Mouse (Mus musculus): ENCODE data around the gene Trp53. TPM values are rescaled to one million over a fixed set of nuclear protein-coding genes. Genes with fewer than 3 reads are reported as not detected.
"Not testable (repeated sequence)": the region's sequence is repeated elsewhere in the genome, so short reads cannot be mapped to it uniquely, and the experiment has no call there.

Gene Trp53
- polyA plus RNA-seq (2016; fragmentation: Nextera tagmentation; extraction: Ambion mirVana) = 120 and 124 TPM in 2 replicates

- H3K4me1 ChIP-seq = peaks cover 48% of the 10 kb centered on the region
- peak; percentile 64 for ATAC-seq (ENCODE audit: low FRiP score)
- 0% methylated on average over 13 of the region's 13 CpGs for WGBS
These were observed at the start of gene Trp53, which contains the start of gene Wrap53 for GRCm38 (mm10) chr11:69580091-69580514. Trp53 (plus strand) TSS chr11:69580359. Wrap53 (minus strand) TSS chr11:69580255.

DNA sequence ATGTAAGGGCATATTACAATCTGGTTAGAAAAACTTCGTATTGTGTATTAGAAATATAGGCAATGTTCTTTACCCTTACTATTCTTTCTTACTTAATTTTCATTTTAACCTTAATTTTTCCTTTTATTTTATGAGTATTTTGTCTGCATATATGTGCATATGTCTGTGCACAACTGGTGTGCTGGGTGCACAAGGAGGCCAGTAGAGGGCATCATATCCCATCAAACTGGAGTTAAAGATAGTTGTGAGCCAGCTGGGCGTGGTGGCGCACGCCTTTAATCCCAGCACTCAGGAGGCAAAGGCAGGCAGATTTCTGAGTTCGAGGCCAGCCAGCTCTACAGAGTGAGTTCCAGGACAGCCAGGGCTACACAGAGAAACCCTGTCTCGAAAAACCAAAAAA lies 49.4 kb upstream of the Trp53 start:
- WGBS = 93% methylated on average over 6 of the region's 6 CpGs
- not testable (repeated sequence) for H3K27me3 ChIP-seq; H3K4me3 ChIP-seq (replicated peaks); H3K36me3 ChIP-seq (replicated peaks); ATAC-seq (ENCODE audit: low FRiP score); H3K27ac ChIP-seq; H3K9ac ChIP-seq; H3K4me2 ChIP-seq; H3K9me3 ChIP-seq
- peaks cover 22% of the 10 kb centered on the region for H3K4me1 ChIP-seq

More at GRCm38 (mm10) chr11:69580091-69580514, at the start of gene Trp53, which contains the start of gene Wrap53:
- H3K27ac ChIP-seq = peak within 1 kb of the TSS; percentile 95
- H3K9ac ChIP-seq = peak within 1 kb of the TSS; percentile 90
- peaks cover 12% of the 10 kb centered on the region for H3K36me3 ChIP-seq (replicated peaks)
- peak within 1 kb of the TSS; percentile 79 for H3K4me3 ChIP-seq (replicated peaks)
- no peaks in the 10 kb centered on the region for H3K27me3 ChIP-seq
- H3K4me2 ChIP-seq = peak within 1 kb of the TSS; percentile 84
- no peaks in the 10 kb centered on the region for H3K9me3 ChIP-seq

DNA sequence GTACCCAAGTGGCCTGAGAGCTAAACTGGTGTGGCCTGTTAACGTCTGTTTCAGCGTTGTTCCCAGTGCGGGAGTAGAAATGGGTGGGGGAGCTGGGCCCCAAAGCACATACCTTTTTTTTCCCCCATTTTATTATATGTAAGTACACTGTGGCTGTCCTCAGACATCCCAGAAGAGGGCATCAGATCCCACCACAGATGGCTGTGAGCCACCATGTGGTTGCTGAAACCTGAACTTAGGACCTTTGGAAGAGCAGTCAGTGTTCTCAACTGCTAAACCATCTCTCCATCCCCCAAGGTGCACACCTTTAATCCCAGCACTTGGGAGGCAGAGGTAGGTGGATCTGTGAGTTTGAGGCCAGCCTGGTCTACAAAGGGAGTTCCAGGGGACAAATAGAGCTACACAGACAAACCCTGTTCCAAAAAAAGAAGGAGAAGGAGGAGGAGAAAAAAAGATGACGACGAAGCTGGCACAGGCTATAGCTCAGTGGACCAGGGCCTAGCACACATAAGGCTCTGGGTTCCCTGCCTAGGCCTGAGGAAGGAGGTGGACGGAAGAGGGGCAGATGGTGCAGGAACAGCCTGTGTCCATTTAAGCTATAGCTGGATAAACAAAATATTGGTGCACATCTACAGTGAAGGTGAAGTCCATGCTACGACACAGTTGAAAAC lies 47.5 kb upstream of the Trp53 start:
- peaks cover 5% of the 10 kb centered on the region for H3K4me1 ChIP-seq
- no peaks in the 10 kb centered on the region for H3K36me3 ChIP-seq (replicated peaks)
- ATAC-seq (ENCODE audit: low FRiP score) = no peak
- WGBS = 84% methylated on average over 7 of the region's 7 CpGs
- no peak overlapping the region for H3K9ac ChIP-seq
- no peak overlapping the region for H3K4me3 ChIP-seq (replicated peaks)
- no peaks in the 10 kb centered on the region for H3K9me3 ChIP-seq
- peaks cover 5% of the 10 kb centered on the region; the same call in 1 of the 2 replicates for H3K27me3 ChIP-seq
- no peak overlapping the region for H3K27ac ChIP-seq
- no peak overlapping the region for H3K4me2 ChIP-seq

GRCm38 (mm10) chr11:69534990-69535389 lies 45.2 kb upstream of the Trp53 start:
- H3K9ac ChIP-seq = no peak overlapping the region
- WGBS = 63% methylated on average over 1 of the region's 1 CpGs
- no peaks in the 10 kb centered on the region for H3K4me1 ChIP-seq
- H3K9me3 ChIP-seq = no peaks in the 10 kb centered on the region
- no peak overlapping the region for H3K4me3 ChIP-seq (replicated peaks)
- no peak for ATAC-seq (ENCODE audit: low FRiP score)
- no peak overlapping the region for H3K4me2 ChIP-seq
- H3K27ac ChIP-seq = no peak overlapping the region
- H3K27me3 ChIP-seq = no peaks in the 10 kb centered on the region
- no peaks in the 10 kb centered on the region for H3K36me3 ChIP-seq (replicated peaks)

- H3K4me3 ChIP-seq (replicated peaks) = no peak overlapping the region
- ATAC-seq (ENCODE audit: low FRiP score) = no peak
- peaks cover 21% of the 10 kb centered on the region for H3K4me1 ChIP-seq
- no peak overlapping the region for H3K27ac ChIP-seq
- H3K36me3 ChIP-seq (replicated peaks) = no peaks in the 10 kb centered on the region
- no peaks in the 10 kb centered on the region for H3K27me3 ChIP-seq
- no peak overlapping the region for H3K4me2 ChIP-seq
- H3K9ac ChIP-seq = no peak overlapping the region
- WGBS = 89% methylated on average over 1 of the region's 2 CpGs
- H3K9me3 ChIP-seq = no peaks in the 10 kb centered on the region
These were observed 39.5 kb upstream of the Trp53 start for GRCm38 (mm10) chr11:69540700-69541099.

DNA sequence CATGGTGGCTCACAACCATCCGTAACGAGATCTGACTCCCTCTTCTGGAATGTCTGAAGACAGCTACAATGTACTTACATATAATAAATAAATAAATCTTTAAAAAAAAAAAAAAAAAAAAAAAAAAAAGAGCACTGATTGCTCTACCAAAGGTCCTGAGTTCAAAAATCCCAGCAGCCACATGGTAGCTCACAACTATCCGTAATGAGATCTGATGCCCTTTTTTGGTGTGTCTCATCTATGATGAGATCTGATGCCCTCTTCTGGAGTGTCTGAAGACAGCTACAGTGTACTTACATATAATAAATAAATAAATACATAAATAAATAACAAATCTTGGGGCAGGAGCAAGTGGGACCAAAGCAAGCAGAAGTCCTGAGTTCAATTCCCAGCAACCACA lies 38.4 kb upstream of the Trp53 start:
- H3K4me3 ChIP-seq (replicated peaks); H3K4me2 ChIP-seq; H3K27ac ChIP-seq; H3K36me3 ChIP-seq (replicated peaks); H3K9ac ChIP-seq; H3K27me3 ChIP-seq; ATAC-seq (ENCODE audit: low FRiP score); H3K9me3 ChIP-seq: not testable (repeated sequence)
- 63% methylated on average over 1 of the region's 3 CpGs for WGBS
- peaks cover 31% of the 10 kb centered on the region for H3K4me1 ChIP-seq

DNA sequence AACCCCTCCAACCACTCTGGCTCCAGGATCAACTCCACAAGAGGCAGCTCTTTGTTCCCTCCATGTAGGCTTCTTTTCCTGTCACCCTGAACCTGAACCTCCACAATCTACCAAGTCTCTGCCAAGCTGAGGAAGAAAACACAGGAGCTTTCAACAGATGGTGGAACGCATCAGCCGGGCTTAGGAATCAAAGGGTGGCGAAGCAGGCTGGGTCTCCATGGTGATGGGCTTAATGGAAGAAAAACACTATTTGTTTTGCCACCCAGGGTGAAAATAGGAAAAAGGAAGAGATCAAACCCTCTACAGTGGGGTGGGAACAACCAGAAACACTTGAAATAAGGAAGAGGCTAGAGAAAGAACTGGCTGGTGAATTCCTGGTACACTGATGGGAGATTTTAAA lies 36.6 kb upstream of the Trp53 start:
- Histone ChIP-seq H3K4me3 (replicated peaks) (no peak overlapping the region), H3K9me3 (no peaks in the 10 kb centered on the region), H3K27me3 (peaks cover 6% of the 10 kb centered on the region; the same call in 1 of the 2 replicates), H3K4me1 (peaks cover 50% of the 10 kb centered on the region), H3K9ac (no peak overlapping the region), H3K4me2 (0 out of 2 replicates have a peak overlapping the region, but pooled peaks have one; percentile 0), H3K36me3 (replicated peaks) (no peaks in the 10 kb centered on the region), H3K27ac (peak overlapping the region; percentile 70)
- WGBS = 11% methylated on average over 3 of the region's 3 CpGs
- ATAC-seq (ENCODE audit: low FRiP score) = no peak

- peak overlapping the region; percentile 91 for H3K27ac ChIP-seq
- H3K9ac ChIP-seq = peak overlapping the region; percentile 63
- no peaks in the 10 kb centered on the region for H3K9me3 ChIP-seq
- H3K4me3 ChIP-seq (replicated peaks) = peak overlapping the region; percentile 45
- peaks cover 67% of the 10 kb centered on the region for H3K4me1 ChIP-seq
- 11% methylated on average over 7 of the region's 7 CpGs for WGBS
- peak overlapping the region; percentile 92 for H3K4me2 ChIP-seq
- H3K27me3 ChIP-seq = peaks cover 13% of the 10 kb centered on the region; the same call in 1 of the 2 replicates
- 0 out of 2 replicates have a peak, but pooled peaks have one; percentile 15 for ATAC-seq (ENCODE audit: low FRiP score)
- no peaks in the 10 kb centered on the region for H3K36me3 ChIP-seq (replicated peaks)
These were observed 34.2 kb upstream of the Trp53 start for GRCm38 (mm10) chr11:69545957-69546356.

GRCm38 (mm10) chr11:69546423-69547053 lies 33.6 kb upstream of the Trp53 start:
- Histone ChIP-seq H3K4me3 (replicated peaks) (peak overlapping the region; percentile 45), H3K4me1 (peaks cover 67% of the 10 kb centered on the region), H3K9ac (peak overlapping the region; percentile 63), H3K27me3 (peaks cover 13% of the 10 kb centered on the region; the same call in 1 of the 2 replicates), H3K27ac (peak overlapping the region; percentile 91), H3K36me3 (replicated peaks) (no peaks in the 10 kb centered on the region), H3K9me3 (no peaks in the 10 kb centered on the region), H3K4me2 (peak overlapping the region; percentile 92)
- peak; percentile 77 for ATAC-seq (ENCODE audit: low FRiP score)
- WGBS = under 1% methylated on average over 44 of the region's 44 CpGs

DNA sequence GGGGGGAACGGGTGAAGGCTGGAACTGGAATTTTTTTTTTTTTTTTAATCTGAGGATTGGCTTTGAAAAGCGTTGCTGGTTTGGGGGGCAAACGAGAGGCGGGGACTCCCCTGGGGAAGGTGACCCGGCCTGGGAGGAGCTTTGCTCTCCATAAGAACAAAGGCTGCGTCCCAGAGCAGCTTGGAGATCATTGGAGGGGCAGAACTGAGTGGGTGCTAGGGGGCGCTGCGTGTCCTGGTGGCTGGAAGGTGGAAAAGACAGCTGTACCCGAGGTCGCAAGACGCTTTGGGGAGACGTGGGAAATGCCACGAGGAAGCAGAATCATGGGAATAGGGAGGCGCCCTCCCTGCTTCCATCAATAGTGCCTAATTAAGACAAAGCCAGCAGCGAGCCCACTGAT lies 33.1 kb upstream of the Trp53 start:
- peak overlapping the region; percentile 45 for H3K4me3 ChIP-seq (replicated peaks)
- peak overlapping the region; percentile 63 for H3K9ac ChIP-seq
- peak overlapping the region; percentile 91 for H3K27ac ChIP-seq
- H3K27me3 ChIP-seq = peaks cover 13% of the 10 kb centered on the region; the same call in 1 of the 2 replicates
- no peak for ATAC-seq (ENCODE audit: low FRiP score)
- H3K4me1 ChIP-seq = peaks cover 69% of the 10 kb centered on the region
- no peaks in the 10 kb centered on the region for H3K36me3 ChIP-seq (replicated peaks)
- WGBS = 4% methylated on average over 15 of the region's 15 CpGs
- H3K9me3 ChIP-seq = no peaks in the 10 kb centered on the region
- H3K4me2 ChIP-seq = peak overlapping the region; percentile 92

DNA sequence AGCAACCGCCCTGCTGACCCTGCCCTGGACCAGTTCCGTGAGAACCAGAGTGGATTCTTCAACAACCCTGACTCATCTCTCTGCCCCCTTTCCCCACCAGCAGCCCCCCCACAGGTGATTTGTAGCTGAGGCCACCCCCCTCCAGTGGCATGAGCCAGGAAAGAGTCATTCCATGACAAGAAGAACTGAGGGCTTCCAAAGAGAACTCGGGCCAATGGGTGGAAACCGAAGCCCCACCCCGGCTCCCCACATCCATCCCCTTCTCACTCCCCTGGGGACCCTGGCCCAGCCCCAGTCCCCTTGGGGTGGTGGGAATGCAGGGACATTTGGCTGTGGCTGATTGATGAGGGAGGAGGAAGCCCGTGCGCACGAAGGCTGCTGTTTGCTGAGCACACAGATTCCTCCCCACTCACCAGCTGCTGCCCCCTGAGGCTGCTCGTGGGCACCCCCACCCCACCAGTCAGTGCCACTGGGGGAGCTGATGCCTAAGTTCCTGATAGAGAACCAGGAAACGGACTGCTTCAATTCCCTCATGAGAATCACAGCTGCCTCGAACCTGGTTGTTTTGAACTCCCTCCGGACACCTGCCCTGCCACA lies 31.0 kb upstream of the Trp53 start, which contains the start of gene Dnah2:
Gene Dnah2, minus strand, starts transcription at position 51 of the 597 bp plus-strand sequence.
- H3K27ac ChIP-seq = peak within 1 kb of the TSS; percentile 91
- peaks cover 77% of the 10 kb centered on the region for H3K4me1 ChIP-seq
- WGBS = 61% methylated on average over 12 of the region's 12 CpGs
- no peak within 1 kb of the TSS for H3K4me3 ChIP-seq (replicated peaks)
- ATAC-seq (ENCODE audit: low FRiP score) = no peak
- no peaks in the 10 kb centered on the region for H3K36me3 ChIP-seq (replicated peaks)
- peak within 1 kb of the TSS; percentile 92 for H3K4me2 ChIP-seq
- H3K9ac ChIP-seq = peak within 1 kb of the TSS; percentile 40; the same call in 1 of the 2 replicates
- no peaks in the 10 kb centered on the region for H3K9me3 ChIP-seq
- H3K27me3 ChIP-seq = peaks cover 13% of the 10 kb centered on the region; the same call in 1 of the 2 replicates

DNA sequence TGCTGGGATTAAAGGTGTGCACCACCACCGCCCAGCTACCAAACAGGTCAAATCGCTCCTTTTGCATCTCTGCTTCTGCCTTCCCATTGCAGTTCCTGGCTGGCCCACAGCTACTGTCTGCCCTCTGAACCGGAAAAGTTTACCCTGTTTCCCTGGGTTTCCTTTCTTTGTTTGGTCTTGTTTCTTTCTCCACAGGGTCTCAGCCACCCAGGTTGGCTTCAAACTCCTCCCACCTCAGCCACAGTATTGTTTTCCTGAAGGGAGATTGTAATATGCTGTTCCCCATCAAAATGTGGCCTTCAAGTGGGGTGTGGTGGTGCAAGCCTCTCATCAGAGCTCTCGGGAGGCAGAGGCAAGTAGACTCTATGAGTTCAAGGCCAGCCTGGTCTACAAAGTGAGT lies 28.8 kb upstream of the Trp53 start:
- no peaks in the 10 kb centered on the region for H3K9me3 ChIP-seq
- ATAC-seq (ENCODE audit: low FRiP score) = no peak
- H3K4me2 ChIP-seq = no peak overlapping the region
- no peak overlapping the region for H3K4me3 ChIP-seq (replicated peaks)
- no peak overlapping the region for H3K27ac ChIP-seq
- WGBS = 69% methylated on average over 4 of the region's 4 CpGs
- H3K36me3 ChIP-seq (replicated peaks) = peaks cover 9% of the 10 kb centered on the region; the same call in 1 of the 2 replicates
- peaks cover 80% of the 10 kb centered on the region for H3K4me1 ChIP-seq
- no peak overlapping the region for H3K9ac ChIP-seq
- peaks cover 13% of the 10 kb centered on the region; the same call in 1 of the 2 replicates for H3K27me3 ChIP-seq

Data from forebrain, embryonic 12.5 days (tissue).